Mouse (Mus musculus) liver, embryonic 13.5 days (tissue): ENCODE results near the gene Wwc2. TPM values are rescaled to one million over a fixed set of nuclear protein-coding genes. Genes with fewer than 3 reads are reported as not detected.

Experiments used
- ATAC-seq: fragments of 200-750 bp; cut with Nextera tagmentation; 2 replicates; pipeline ENCODE4 v1.8.0; 2017; ENCODE audit warnings: low read depth, mild to moderate bottlenecking, moderate number of reproducible peaks, moderate library complexity
- DNase-seq: peaks from one replicate; pipeline ENCODE4 v3.0.0; 2022
- H3K27ac ChIP-seq: fragments of 300-500 bp; sonication (generic); 2 replicates; pipeline ENCODE4 v1.5.1; 2015; ENCODE audit warnings: moderate library complexity, mild to moderate bottlenecking, inconsistent platforms
- H3K27me3 ChIP-seq: fragments of 300-500 bp; sonication (generic); 2 replicates; pipeline ENCODE4 v1.6.1; 2015; ENCODE audit warnings: mild to moderate bottlenecking, inconsistent platforms
- H3K36me3 ChIP-seq: fragments of 300-500 bp; sonication (generic); 2 replicates; pipeline ENCODE4 v1.6.1; 2015; ENCODE audit warnings: mild to moderate bottlenecking, inconsistent platforms
- H3K4me1 ChIP-seq: fragments of 300-500 bp; sonication (generic); replicated peaks from 2 replicates; pipeline ENCODE4 v1.6.1; 2015; ENCODE audit warnings: inconsistent platforms
- H3K4me2 ChIP-seq: fragments of 300-500 bp; sonication (generic); 2 replicates; pipeline ENCODE4 v1.6.1; 2015; ENCODE audit warnings: inconsistent platforms, mild to moderate bottlenecking, moderate library complexity
- H3K4me3 ChIP-seq: fragments of 300-500 bp; sonication (generic); replicated peaks from 2 replicates; pipeline ENCODE4 v1.5.1; 2015; ENCODE audit warnings: mild to moderate bottlenecking, inconsistent platforms
- H3K9ac ChIP-seq: fragments of 300-500 bp; sonication (generic); 2 replicates; pipeline ENCODE4 v1.6.1; 2015; ENCODE audit warnings: mild to moderate bottlenecking, inconsistent platforms
- H3K9me3 ChIP-seq: fragments of 300-500 bp; sonication (generic); replicated peaks from 2 replicates; pipeline ENCODE4 v1.6.1; 2016; ENCODE audit warnings: inconsistent platforms
- WGBS: fragments of 180-500 bp; shearing (Covaris S2); methylation state at CpG from one replicate; pipeline ENCODE4 v1.1.7; 2015; ENCODE audit not compliant: insufficient replicate concordance; 5-methylcytosine and 5-hydroxymethylcytosine counted together
- polyA plus RNA-seq: library from polyadenylated mRNA; unstranded; fragments of >200 nt; fragmentation: Nextera tagmentation; extraction: Ambion mirVana; gene quantifications from 2 replicates; pipeline ENCODE4 v1.2.1, GENCODE M21; 2015

Gene Wwc2
- polyA plus RNA-seq, 1 experiment from 2014 or later, result 1.5 TPM

DNA sequence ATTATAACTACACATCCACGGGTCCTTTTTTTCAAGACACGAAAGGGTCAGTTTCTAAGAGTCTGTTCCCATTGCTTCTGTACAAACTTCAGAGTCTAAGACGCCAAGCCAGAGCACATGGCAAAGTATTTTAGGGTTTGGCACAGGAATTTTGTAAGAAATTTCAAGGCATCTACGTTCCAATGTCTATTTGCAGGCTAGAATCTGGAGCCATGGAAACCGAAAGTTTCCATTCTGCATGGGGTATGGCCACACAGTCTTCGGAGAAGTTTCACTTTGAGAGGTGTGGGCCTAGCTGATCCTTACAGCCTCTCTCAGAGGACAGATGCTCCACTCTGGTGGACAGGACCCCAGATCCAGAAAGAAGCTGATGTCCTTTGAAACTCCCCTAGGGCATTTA, 206.8 kb downstream of the Wwc2 start:
- ATAC-seq (no peak), DNase-seq (no peak)
- Histone ChIP-seq H3K4me3 (no peak overlapping the region), H3K9me3 (no peaks in the 10 kb centered on the region), H3K36me3 (no peaks in the 10 kb centered on the region), H3K4me2 (no peak overlapping the region), H3K27me3 (no peaks in the 10 kb centered on the region), H3K9ac (no peak overlapping the region), H3K4me1 (no peaks in the 10 kb centered on the region), H3K27ac (no peak overlapping the region)
- WGBS, result 69% methylated on average over 6 of the region's 6 CpGs

GRCm38 (mm10) chr8:47783544-47783943, 207.2 kb downstream of the Wwc2 start:
- Histone ChIP-seq H3K36me3 (no peaks in the 10 kb centered on the region), H3K9me3 (no peaks in the 10 kb centered on the region), H3K27me3 (no peaks in the 10 kb centered on the region), H3K27ac (no peak overlapping the region), H3K9ac (no peak overlapping the region), H3K4me3 (no peak overlapping the region), H3K4me2 (no peak overlapping the region), H3K4me1 (no peaks in the 10 kb centered on the region)
- no peak for DNase-seq
- WGBS, result 78% methylated on average over 2 of the region's 2 CpGs
- ATAC-seq, result no peak

- no peak for ATAC-seq
Measured at GRCm38 (mm10) chr8:47781881-47782280, 208.8 kb downstream of the Wwc2 start.

GRCm38 (mm10) chr8:47779589-47779988, 211.1 kb downstream of the Wwc2 start:
- Histone ChIP-seq H3K27ac (no peak overlapping the region), H3K36me3 (no peaks in the 10 kb centered on the region), H3K4me3 (no peak overlapping the region), H3K4me2 (no peak overlapping the region), H3K4me1 (no peaks in the 10 kb centered on the region), H3K27me3 (no peaks in the 10 kb centered on the region), H3K9me3 (no peaks in the 10 kb centered on the region), H3K9ac (no peak overlapping the region)
- ATAC-seq (no peak), DNase-seq (no peak)
- 60% methylated on average over 6 of the region's 6 CpGs for WGBS

More at GRCm38 (mm10) chr8:47781881-47782280, 208.8 kb downstream of the Wwc2 start:
- Histone ChIP-seq H3K4me1 (no peaks in the 10 kb centered on the region), H3K36me3 (no peaks in the 10 kb centered on the region), H3K4me3 (no peak overlapping the region), H3K9me3 (no peaks in the 10 kb centered on the region), H3K27me3 (no peaks in the 10 kb centered on the region), H3K4me2 (no peak overlapping the region), H3K27ac (no peak overlapping the region), H3K9ac (no peak overlapping the region)
- DNase-seq, result no peak
- 63% methylated on average over 4 of the region's 4 CpGs for WGBS

DNA sequence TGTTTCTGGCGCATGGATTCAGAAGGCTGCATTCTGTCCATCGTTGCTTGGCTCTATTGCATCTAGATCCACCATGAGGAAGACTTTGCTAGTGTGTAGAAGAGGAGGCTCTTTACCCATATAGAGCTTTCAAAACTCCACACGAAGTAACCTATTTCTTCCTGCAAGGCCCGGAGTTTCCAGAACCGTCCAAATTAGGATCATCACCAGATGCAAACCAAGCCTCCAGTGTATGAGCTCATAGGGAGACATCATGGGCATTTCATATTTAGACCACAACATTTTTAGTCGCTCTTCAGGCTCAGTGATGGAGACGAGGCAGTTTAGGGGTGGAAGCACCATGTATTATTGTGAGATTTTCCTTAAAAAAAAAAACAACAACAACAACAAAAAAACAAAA, 213.3 kb downstream of the Wwc2 start:
- no peak for DNase-seq
- WGBS, result 81% methylated on average over 7 of the region's 7 CpGs
- H3K4me1 ChIP-seq, result no peaks in the 10 kb centered on the region

More for the DNA sequence above, 213.3 kb downstream of the Wwc2 start:
- Histone ChIP-seq H3K27me3 (no peaks in the 10 kb centered on the region), H3K27ac (no peak overlapping the region), H3K4me2 (no peak overlapping the region), H3K4me3 (no peak overlapping the region), H3K9ac (no peak overlapping the region), H3K36me3 (no peaks in the 10 kb centered on the region), H3K9me3 (no peaks in the 10 kb centered on the region)
- no peak for ATAC-seq

Other genes starting within 250 kb of the Wwc2 start
- not detected in 2 replicates for gene Cldn24, start 168.8 kb downstream of the Wwc2 start, polyA plus RNA-seq
- gene Cldn22, start 166.4 kb downstream of the Wwc2 start, polyA plus RNA-seq, result not detected in 2 replicates
- gene Dctd, start 108.2 kb upstream of the Wwc2 start, polyA plus RNA-seq, result 9.5 and 14.2 TPM in 2 replicates